Mouse (Mus musculus): ENCODE measurements around the gene Vmn2r24. TPM values are rescaled to one million over a fixed set of nuclear protein-coding genes. Genes with fewer than 3 reads are reported as not detected.

Vmn2r24 gene
- not detected in 2 replicates for polyA plus RNA-seq (2021; fragmentation: Nextera tagmentation)
- long read RNA-seq, experiment 1 = 0 reads
- long read RNA-seq, experiment 2 = 0 reads

GRCm38 (mm10) chr6:123778579-123778978 lies at the start of gene Vmn2r24:
Gene Vmn2r24, plus strand, starts transcription at chr6:123778879.

GRCm38 (mm10) chr6:123853363-123853762 lies 74.7 kb downstream of the Vmn2r24 start, which contains the start of gene Vmn2r25:
Gene Vmn2r25, minus strand, starts transcription at chr6:123853463.

Other genes with a start within 250 kb of the Vmn2r24 start
- not detected in 2 replicates for gene Vmn2r21, start 245.5 kb upstream of the Vmn2r24 start, polyA plus RNA-seq (2021; fragmentation: Nextera tagmentation)
- gene Vmn2r22, start 128.2 kb upstream of the Vmn2r24 start, polyA plus RNA-seq (2021; fragmentation: Nextera tagmentation) = not detected in 2 replicates
- 0.03 TPM in 1 of 2 replicates, not detected in the other for gene Vmn2r23, start 76.2 kb upstream of the Vmn2r24 start, polyA plus RNA-seq (2021; fragmentation: Nextera tagmentation)
- 0.01 TPM in 1 of 2 replicates, not detected in the other for gene Vmn2r25, start 74.6 kb downstream of the Vmn2r24 start, polyA plus RNA-seq (2021; fragmentation: Nextera tagmentation)
- gene Vmn2r26, start 245.7 kb downstream of the Vmn2r24 start, polyA plus RNA-seq (2021; fragmentation: Nextera tagmentation) = not detected in 2 replicates

All from left cerebral cortex, adult 6 months (tissue).